Mouse (Mus musculus): ENCODE data around the gene Zbtb9. TPM values are rescaled to one million over a fixed set of nuclear protein-coding genes. Genes with fewer than 3 reads are reported as not detected.

Gene Zbtb9
- total and polyA plus RNA-seq, 3 experiments, result 10.7 to 13.4 TPM; not detected in 1

DNA sequence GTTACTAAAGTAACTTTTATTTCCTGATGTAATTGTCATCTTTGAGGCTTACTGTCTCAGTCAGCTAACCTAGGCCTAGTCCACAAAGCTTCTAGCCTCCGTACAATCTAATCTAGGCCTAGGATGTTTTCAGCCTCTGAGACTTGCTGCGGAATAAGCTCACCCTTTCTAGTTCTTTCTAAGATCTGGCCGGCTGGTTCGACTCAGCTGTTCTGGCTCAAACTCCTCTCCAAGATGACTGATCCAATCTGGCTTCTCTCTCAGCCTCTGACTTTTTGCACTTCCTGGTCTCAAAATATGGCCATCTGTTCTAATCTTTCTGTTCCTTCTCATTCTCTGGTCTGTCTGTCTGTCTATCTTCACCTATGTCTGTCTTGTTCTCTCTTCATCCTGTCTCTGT, 10.4 kb downstream of the Zbtb9 start:
- Histone ChIP-seq H3K27ac (ENCODE audit: control insufficient read depth, low read depth, low read length) (no peak overlapping the region), H3K9me3 (replicated peaks; ENCODE audit: insufficient read depth, low read length) (no peaks in the 10 kb centered on the region), H3K4me1 (ENCODE audit: control insufficient read depth in 1 of 2, insufficient read depth in 2 of 2, low read length in 2 of 2) (peaks cover 8 to 27% of the 10 kb centered on the region in 2 experiments), H3K9ac (ENCODE audit: control insufficient read depth, low read depth, low read length, poor library complexity, severe bottlenecking) (no peak overlapping the region), H3K36me3 (ENCODE audit: control insufficient read depth in 1 of 2, insufficient read depth in 2 of 2, low read length in 2 of 2) (peaks cover 0 to 26% of the 10 kb centered on the region in 2 experiments; a peak in 3 of 4 replicates), H3K4me3 (ENCODE audit: control insufficient read depth in 1 of 2, insufficient read depth in 1 of 2, low read depth in 2 of 2, low read length in 2 of 2) (no peak overlapping the region), H3K27me3 (ENCODE audit: control insufficient read depth in 1 of 2, insufficient read depth in 2 of 2, low read length in 2 of 2) (no peaks in the 10 kb centered on the region), H3K79me2 (ENCODE audit: control insufficient read depth, insufficient read depth, low read length, poor library complexity) (no peaks in the 10 kb centered on the region)
- no peak for DNase-seq (ENCODE audit: low read depth, low spot score)
- TF ChIP-seq CTCF (IDR thresholded peaks at IDR 0.05 in 2 of 3, conservative IDR thresholded peaks at IDR 0.05 in 1 of 3; ENCODE audit: control insufficient read depth in 1 of 3, insufficient read depth in 1 of 3, low read depth in 2 of 3, low read length in 3 of 3, poor library complexity in 1 of 3, severe bottlenecking in 1 of 3) (no peak), ELF1 (IDR thresholded peaks at IDR 0.05; ENCODE audit: low read depth, low read length) (no peak), GABPA (IDR thresholded peaks at IDR 0.05; ENCODE audit: low read depth, low read length) (no peak), MXI1 (IDR thresholded peaks at IDR 0.05; ENCODE audit: low read depth, low read length) (no peak), NELFE (IDR thresholded peaks at IDR 0.05; ENCODE audit: low read depth, low read length) (no peak), SMC3 (IDR thresholded peaks at IDR 0.05; ENCODE audit: low read depth, low read length) (no peak), RAD21 (IDR thresholded peaks at IDR 0.05; ENCODE audit: low read depth, low read length) (no peak), E2F4 (IDR thresholded peaks at IDR 0.05; ENCODE audit: borderline replicate concordance, low read depth, low read length) (no peak), KAT2A (conservative IDR thresholded peaks at IDR 0.05; ENCODE audit: low read depth, low read length) (no peak), MYB (IDR thresholded peaks at IDR 0.05; ENCODE audit: low read depth, low read length) (no peak), JUND (IDR thresholded peaks at IDR 0.05; ENCODE audit: low read depth, low read length) (no peak)

DNA sequence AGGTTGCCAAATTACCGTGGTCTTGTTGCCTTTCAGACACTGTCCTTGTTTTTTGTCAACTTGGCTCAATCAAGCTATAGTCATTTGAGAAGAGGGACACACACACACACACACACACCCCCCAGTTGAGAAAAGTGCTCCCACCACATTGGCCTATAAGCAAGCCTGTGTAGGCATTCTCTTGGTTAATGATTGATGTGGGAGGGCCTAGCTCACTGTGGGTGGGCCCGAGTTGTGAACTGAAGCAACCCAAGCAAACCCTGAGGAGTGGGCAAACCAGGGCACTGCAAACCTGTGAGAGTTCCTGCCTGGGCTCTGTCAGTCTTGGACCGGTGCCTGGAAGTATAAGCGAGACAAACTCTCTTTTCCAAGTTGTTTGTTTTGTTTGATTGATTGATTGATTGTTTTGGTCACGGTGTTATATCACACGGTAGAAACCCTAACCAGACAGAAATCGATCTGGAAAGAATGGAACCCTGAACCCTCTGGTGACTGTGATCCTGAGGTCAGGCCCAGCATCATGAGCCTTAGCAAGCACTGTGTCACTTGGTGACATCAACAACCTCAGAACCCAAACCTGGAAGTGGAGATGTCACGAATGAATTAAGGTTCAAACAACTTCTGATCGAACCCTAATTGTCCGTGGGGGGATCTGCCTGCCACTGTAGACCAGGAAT, 12.7 kb downstream of the Zbtb9 start:
- Histone ChIP-seq H3K79me2 (ENCODE audit: control insufficient read depth, insufficient read depth, low read length, poor library complexity) (no peaks in the 10 kb centered on the region), H3K9ac (ENCODE audit: control insufficient read depth, low read depth, low read length, poor library complexity, severe bottlenecking) (no peak overlapping the region), H3K4me1 (ENCODE audit: control insufficient read depth in 1 of 2, insufficient read depth in 2 of 2, low read length in 2 of 2) (peaks cover 7 to 13% of the 10 kb centered on the region in 2 experiments), H3K4me3 (ENCODE audit: control insufficient read depth in 1 of 2, insufficient read depth in 1 of 2, low read depth in 2 of 2, low read length in 2 of 2) (no peak overlapping the region), H3K9me3 (replicated peaks; ENCODE audit: insufficient read depth, low read length) (no peaks in the 10 kb centered on the region), H3K27me3 (ENCODE audit: control insufficient read depth in 1 of 2, insufficient read depth in 2 of 2, low read length in 2 of 2) (no peaks in the 10 kb centered on the region), H3K27ac (ENCODE audit: control insufficient read depth, low read depth, low read length) (no peak overlapping the region), H3K36me3 (ENCODE audit: control insufficient read depth in 1 of 2, insufficient read depth in 2 of 2, low read length in 2 of 2) (peaks cover 0 to 12% of the 10 kb centered on the region in 2 experiments; a peak in 2 of 4 replicates)
- no peak for DNase-seq (ENCODE audit: low read depth, low spot score)
- TF ChIP-seq MXI1 (IDR thresholded peaks at IDR 0.05; ENCODE audit: low read depth, low read length), result no peak
- no peak for TF ChIP-seq USF1 (IDR thresholded peaks at IDR 0.05; ENCODE audit: low read depth, low read length)
- no peak for TF ChIP-seq JUND (IDR thresholded peaks at IDR 0.05; ENCODE audit: low read depth, low read length)
- TF ChIP-seq SIN3A (IDR thresholded peaks at IDR 0.05; ENCODE audit: low read length), result no peak

DNA sequence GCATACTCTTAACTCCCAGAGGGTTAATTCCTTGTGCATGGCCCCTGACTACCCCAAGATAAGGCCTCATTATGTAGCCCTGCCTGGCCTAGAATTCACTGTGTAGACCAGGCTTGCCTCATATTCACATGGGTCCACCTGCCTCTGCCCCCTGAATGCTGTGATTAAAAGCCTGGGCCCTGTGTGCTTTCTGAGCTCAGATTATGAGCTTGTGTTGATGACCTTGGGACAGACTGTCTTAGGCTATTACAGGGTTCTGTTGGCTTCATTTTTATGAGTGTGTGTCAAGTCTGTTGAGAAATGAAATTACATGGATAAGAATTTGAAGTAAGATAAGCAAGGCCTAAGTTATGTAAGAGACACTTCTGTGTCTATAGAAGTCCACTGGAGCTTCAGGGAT, 17.6 kb downstream of the Zbtb9 start:
- TF ChIP-seq HCFC1 (IDR thresholded peaks at IDR 0.05; ENCODE audit: low read depth, low read length), result no peak
- TF ChIP-seq CHD1 (IDR thresholded peaks at IDR 0.05; ENCODE audit: low read depth, low read length), result no peak
- TF ChIP-seq TBP (IDR thresholded peaks at IDR 0.05; ENCODE audit: low read depth, low read length), result no peak
- no peak for TF ChIP-seq ZNF384 (IDR thresholded peaks at IDR 0.05; ENCODE audit: low read depth, low read length)
- TF ChIP-seq CTCF (IDR thresholded peaks at IDR 0.05 in 2 of 3, conservative IDR thresholded peaks at IDR 0.05 in 1 of 3; ENCODE audit: control insufficient read depth in 1 of 3, insufficient read depth in 1 of 3, low read depth in 2 of 3, low read length in 3 of 3, poor library complexity in 1 of 3, severe bottlenecking in 1 of 3), result no peak
- TF ChIP-seq SMC3 (IDR thresholded peaks at IDR 0.05; ENCODE audit: low read depth, low read length), result no peak
- TF ChIP-seq E2F4 (IDR thresholded peaks at IDR 0.05; ENCODE audit: borderline replicate concordance, low read depth, low read length), result no peak
- TF ChIP-seq MEF2A (IDR thresholded peaks at IDR 0.05; ENCODE audit: extremely low read depth, insufficient replicate concordance, low read depth, low read length, poor library complexity, severe bottlenecking), result no peak
- TF ChIP-seq UBTF (IDR thresholded peaks at IDR 0.05; ENCODE audit: borderline replicate concordance, insufficient read depth, low read depth, low read length), result no peak
- no peak for TF ChIP-seq POLR2AphosphoS5 (IDR thresholded peaks at IDR 0.05; ENCODE audit: borderline replicate concordance, low read depth, low read length)
- TF ChIP-seq GATA1 (IDR thresholded peaks at IDR 0.05; ENCODE audit: low read depth, low read length), result no peak
- TF ChIP-seq CHD2 (IDR thresholded peaks at IDR 0.05; ENCODE audit: low read length), result no peak
- TF ChIP-seq GABPA (IDR thresholded peaks at IDR 0.05; ENCODE audit: low read depth, low read length), result no peak
- no peak for TF ChIP-seq JUND (IDR thresholded peaks at IDR 0.05; ENCODE audit: low read depth, low read length)
- TF ChIP-seq MXI1 (IDR thresholded peaks at IDR 0.05; ENCODE audit: low read depth, low read length), result no peak

More for the DNA sequence above, 17.6 kb downstream of the Zbtb9 start:
- Histone ChIP-seq H3K79me2 (ENCODE audit: control insufficient read depth, insufficient read depth, low read length, poor library complexity) (no peaks in the 10 kb centered on the region), H3K4me1 (ENCODE audit: control insufficient read depth in 1 of 2, insufficient read depth in 2 of 2, low read length in 2 of 2) (no peaks in the 10 kb centered on the region; a peak in 2 of 4 replicates), H3K9me3 (replicated peaks; ENCODE audit: insufficient read depth, low read length) (no peaks in the 10 kb centered on the region), H3K9ac (ENCODE audit: control insufficient read depth, low read depth, low read length, poor library complexity, severe bottlenecking) (no peak overlapping the region), H3K27me3 (ENCODE audit: control insufficient read depth in 1 of 2, insufficient read depth in 2 of 2, low read length in 2 of 2) (no peaks in the 10 kb centered on the region), H3K36me3 (ENCODE audit: control insufficient read depth in 1 of 2, insufficient read depth in 2 of 2, low read length in 2 of 2) (no peaks in the 10 kb centered on the region), H3K27ac (ENCODE audit: control insufficient read depth, low read depth, low read length) (no peak overlapping the region), H3K4me3 (ENCODE audit: control insufficient read depth in 1 of 2, insufficient read depth in 1 of 2, low read depth in 2 of 2, low read length in 2 of 2) (no peak overlapping the region)
- no peak for DNase-seq (ENCODE audit: low read depth, low spot score)
